Mouse (Mus musculus): ENCODE data around the gene Tspan32. TPM values are rescaled to one million over a fixed set of nuclear protein-coding genes. Genes with fewer than 3 reads are reported as not detected.
A peak's percentile ranks its signal among the peaks of the same experiment; 100 is the strongest.

Tspan32 gene
- polyA plus RNA-seq, 1 experiment from 2014 or later = 3.5 TPM

GRCm38 (mm10) chr7:143006097-143006755 lies 1.4 kb downstream of the Tspan32 start:
- no peak overlapping the region for H3K4me3 ChIP-seq (ENCODE audit: low read depth, low read length)
- H3K27ac ChIP-seq (replicated peaks; ENCODE audit: low read depth, low read length) = no peak overlapping the region
- ATAC-seq (ENCODE audit: low read depth) (no peak), DNase-seq (ENCODE audit: low spot score) (no peak)
- no peaks in the 10 kb centered on the region for H3K36me3 ChIP-seq (ENCODE audit: control insufficient read depth, insufficient read depth, low read length)
- peaks cover 15% of the 10 kb centered on the region for H3K4me1 ChIP-seq (ENCODE audit: control insufficient read depth, insufficient read depth, low read length)
- no peaks in the 10 kb centered on the region for H3K27me3 ChIP-seq (replicated peaks; ENCODE audit: control insufficient read depth, insufficient read depth, low read length)
- H3K9me3 ChIP-seq (ENCODE audit: control insufficient read depth, low read length) = no peaks in the 10 kb centered on the region
- H3K4me2 ChIP-seq (ENCODE audit: low read depth, low read length) = no peak overlapping the region
- 0 out of 2 replicates have a peak overlapping the region, but pooled peaks have one; percentile 5 for H3K9ac ChIP-seq (ENCODE audit: low read depth, low read length)
- WGBS = 83% methylated on average over 1 of the region's 2 CpGs

GRCm38 (mm10) chr7:143006756-143007598 lies 2.1 kb downstream of the Tspan32 start:
- H3K36me3 ChIP-seq (ENCODE audit: control insufficient read depth, insufficient read depth, low read length) = no peaks in the 10 kb centered on the region
- no peak overlapping the region for H3K4me3 ChIP-seq (ENCODE audit: low read depth, low read length)
- ATAC-seq (ENCODE audit: low read depth) (no peak), DNase-seq (ENCODE audit: low spot score) (no peak)
- H3K27ac ChIP-seq (replicated peaks; ENCODE audit: low read depth, low read length) = peak overlapping the region; percentile 97
- H3K27me3 ChIP-seq (replicated peaks; ENCODE audit: control insufficient read depth, insufficient read depth, low read length) = no peaks in the 10 kb centered on the region
- 94% methylated on average over 8 of the region's 8 CpGs for WGBS
- peak overlapping the region; percentile 12; the same call in 1 of the 2 replicates for H3K9ac ChIP-seq (ENCODE audit: low read depth, low read length)
- H3K9me3 ChIP-seq (ENCODE audit: control insufficient read depth, low read length) = no peaks in the 10 kb centered on the region
- peak overlapping the region; percentile 19; the same call in 1 of the 2 replicates for H3K4me2 ChIP-seq (ENCODE audit: low read depth, low read length)
- peaks cover 15% of the 10 kb centered on the region for H3K4me1 ChIP-seq (ENCODE audit: control insufficient read depth, insufficient read depth, low read length)

GRCm38 (mm10) chr7:143007599-143008369 lies 2.9 kb downstream of the Tspan32 start:
- Histone ChIP-seq H3K27ac (replicated peaks; ENCODE audit: low read depth, low read length) (peak overlapping the region; percentile 97), H3K4me3 (ENCODE audit: low read depth, low read length) (no peak overlapping the region), H3K36me3 (ENCODE audit: control insufficient read depth, insufficient read depth, low read length) (no peaks in the 10 kb centered on the region), H3K4me2 (ENCODE audit: low read depth, low read length) (peak overlapping the region; percentile 35), H3K9me3 (ENCODE audit: control insufficient read depth, low read length) (no peaks in the 10 kb centered on the region), H3K4me1 (ENCODE audit: control insufficient read depth, insufficient read depth, low read length) (peaks cover 15% of the 10 kb centered on the region), H3K9ac (ENCODE audit: low read depth, low read length) (peak overlapping the region; percentile 12; the same call in 1 of the 2 replicates), H3K27me3 (replicated peaks; ENCODE audit: control insufficient read depth, insufficient read depth, low read length) (no peaks in the 10 kb centered on the region)
- peak; percentile 94 for DNase-seq (ENCODE audit: low spot score)
- WGBS = 35% methylated on average over 17 of the region's 17 CpGs
- peak; percentile 87 for ATAC-seq (ENCODE audit: low read depth)

- Histone ChIP-seq H3K4me1 (ENCODE audit: control insufficient read depth, insufficient read depth, low read length) (peaks cover 15% of the 10 kb centered on the region), H3K4me2 (ENCODE audit: low read depth, low read length) (peak overlapping the region; percentile 35), H3K27ac (replicated peaks; ENCODE audit: low read depth, low read length) (peak overlapping the region; percentile 97), H3K4me3 (ENCODE audit: low read depth, low read length) (no peak overlapping the region), H3K27me3 (replicated peaks; ENCODE audit: control insufficient read depth, insufficient read depth, low read length) (no peaks in the 10 kb centered on the region), H3K9me3 (ENCODE audit: control insufficient read depth, low read length) (no peaks in the 10 kb centered on the region), H3K36me3 (ENCODE audit: control insufficient read depth, insufficient read depth, low read length) (no peaks in the 10 kb centered on the region), H3K9ac (ENCODE audit: low read depth, low read length) (0 out of 2 replicates have a peak overlapping the region, but pooled peaks have one; percentile 11)
- 37% methylated on average over 7 of the region's 8 CpGs for WGBS
- ATAC-seq (ENCODE audit: low read depth) = peak; percentile 42
- peak; percentile 77 for DNase-seq (ENCODE audit: low spot score)
These were observed 3.6 kb downstream of the Tspan32 start for GRCm38 (mm10) chr7:143008370-143008926.

- Histone ChIP-seq H3K4me1 (ENCODE audit: control insufficient read depth, insufficient read depth, low read length) (peaks cover 15% of the 10 kb centered on the region), H3K9ac (ENCODE audit: low read depth, low read length) (peak overlapping the region; percentile 35; the same call in 1 of the 2 replicates)
- peak; percentile 89 for DNase-seq (ENCODE audit: low spot score)
These were observed 4.3 kb downstream of the Tspan32 start for GRCm38 (mm10) chr7:143008996-143009665.

GRCm38 (mm10) chr7:143009996-143010395 lies 5.2 kb downstream of the Tspan32 start:
- no peaks in the 10 kb centered on the region for H3K9me3 ChIP-seq (ENCODE audit: control insufficient read depth, low read length)
- H3K36me3 ChIP-seq (ENCODE audit: control insufficient read depth, insufficient read depth, low read length) = no peaks in the 10 kb centered on the region
- DNase-seq (ENCODE audit: low spot score) (no peak), ATAC-seq (ENCODE audit: low read depth) (no peak)
- H3K4me1 ChIP-seq (ENCODE audit: control insufficient read depth, insufficient read depth, low read length) = peaks cover 16% of the 10 kb centered on the region
- peak overlapping the region; percentile 97 for H3K27ac ChIP-seq (replicated peaks; ENCODE audit: low read depth, low read length)
- no peaks in the 10 kb centered on the region for H3K27me3 ChIP-seq (replicated peaks; ENCODE audit: control insufficient read depth, insufficient read depth, low read length)
- H3K9ac ChIP-seq (ENCODE audit: low read depth, low read length) = no peak overlapping the region
- 91% methylated on average over 4 of the region's 4 CpGs for WGBS
- no peak overlapping the region for H3K4me3 ChIP-seq (ENCODE audit: low read depth, low read length)
- no peak overlapping the region for H3K4me2 ChIP-seq (ENCODE audit: low read depth, low read length)

More at GRCm38 (mm10) chr7:143008996-143009665, 4.3 kb downstream of the Tspan32 start:
- H3K27ac ChIP-seq (replicated peaks; ENCODE audit: low read depth, low read length) = peak overlapping the region; percentile 97
- peak; percentile 79 for ATAC-seq (ENCODE audit: low read depth)
- no peaks in the 10 kb centered on the region for H3K9me3 ChIP-seq (ENCODE audit: control insufficient read depth, low read length)
- 37% methylated on average over 3 of the region's 4 CpGs for WGBS
- H3K4me2 ChIP-seq (ENCODE audit: low read depth, low read length) = peak overlapping the region; percentile 35
- no peak overlapping the region for H3K4me3 ChIP-seq (ENCODE audit: low read depth, low read length)
- no peaks in the 10 kb centered on the region for H3K36me3 ChIP-seq (ENCODE audit: control insufficient read depth, insufficient read depth, low read length)
- no peaks in the 10 kb centered on the region for H3K27me3 ChIP-seq (replicated peaks; ENCODE audit: control insufficient read depth, insufficient read depth, low read length)

GRCm38 (mm10) chr7:143011226-143011625 lies 6.4 kb downstream of the Tspan32 start:
- no peak overlapping the region for H3K4me3 ChIP-seq (ENCODE audit: low read depth, low read length)
- 100% methylated on average over 1 of the region's 1 CpGs for WGBS
- no peak overlapping the region for H3K27ac ChIP-seq (replicated peaks; ENCODE audit: low read depth, low read length)
- no peaks in the 10 kb centered on the region for H3K36me3 ChIP-seq (ENCODE audit: control insufficient read depth, insufficient read depth, low read length)
- H3K9me3 ChIP-seq (ENCODE audit: control insufficient read depth, low read length) = no peaks in the 10 kb centered on the region
- no peak for ATAC-seq (ENCODE audit: low read depth)
- H3K4me2 ChIP-seq (ENCODE audit: low read depth, low read length) = no peak overlapping the region
- no peak for DNase-seq (ENCODE audit: low spot score)
- peaks cover 28% of the 10 kb centered on the region for H3K4me1 ChIP-seq (ENCODE audit: control insufficient read depth, insufficient read depth, low read length)
- no peak overlapping the region for H3K9ac ChIP-seq (ENCODE audit: low read depth, low read length)
- no peaks in the 10 kb centered on the region for H3K27me3 ChIP-seq (replicated peaks; ENCODE audit: control insufficient read depth, insufficient read depth, low read length)

Data from embryonic facial prominence, embryonic 14.5 days (tissue).